Mouse (Mus musculus) MN1 (cell line): Measurements from ENCODE around the gene Esp22.
"Not testable (repeated sequence)": the region's sequence is repeated elsewhere in the genome, so short reads cannot be mapped to it uniquely, and the experiment has no call there.

ENCODE experiments used
- DNase-seq: peaks from one replicate; pipeline ENCODE4 v3.0.0-alpha.2; 2016; ENCODE audit warnings: low spot score

The Esp22 gene

DNA sequence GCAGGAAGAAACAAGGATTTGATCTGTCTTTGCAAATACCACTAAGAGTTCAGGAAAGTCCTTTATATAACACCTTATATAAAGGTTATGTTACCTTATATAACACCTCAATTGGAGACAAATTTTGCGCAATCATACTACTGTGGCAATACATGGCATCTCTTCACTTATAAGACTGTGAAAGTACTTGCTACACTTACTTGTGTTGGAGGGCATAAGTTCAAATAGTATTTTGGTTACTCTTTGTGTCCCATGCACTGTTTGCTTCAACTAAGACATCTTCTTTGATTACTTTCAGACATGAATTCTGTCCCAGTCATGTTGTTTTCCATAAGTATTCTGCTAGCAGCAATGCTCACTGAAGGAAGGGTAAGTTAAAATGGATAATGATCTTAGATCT, at the start of gene Esp22:
TSS of gene Esp22 (plus strand) at position 301 of the 400 bp plus-strand sequence.
- no peak for DNase-seq

DNA sequence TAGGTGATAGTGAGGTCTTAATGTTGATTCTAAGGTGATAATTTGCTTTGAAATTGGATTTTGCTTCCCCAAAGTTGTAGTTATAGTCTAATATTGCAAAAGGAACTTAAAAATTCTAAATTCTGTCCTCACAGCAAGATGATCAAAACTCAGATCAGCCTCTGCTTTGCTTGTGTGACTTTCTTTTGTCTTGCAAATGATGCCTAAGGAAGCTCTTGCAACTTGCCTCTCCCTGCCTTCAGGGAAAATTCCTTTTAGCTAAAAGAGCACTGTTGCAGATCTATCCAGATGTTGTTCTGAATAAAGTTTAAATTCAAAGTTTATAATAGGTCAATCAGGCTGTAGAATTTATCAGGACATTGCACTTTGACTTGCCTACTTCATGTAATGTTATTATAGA, 31.5 kb upstream of the Esp22 start:
- no peak for DNase-seq

DNA sequence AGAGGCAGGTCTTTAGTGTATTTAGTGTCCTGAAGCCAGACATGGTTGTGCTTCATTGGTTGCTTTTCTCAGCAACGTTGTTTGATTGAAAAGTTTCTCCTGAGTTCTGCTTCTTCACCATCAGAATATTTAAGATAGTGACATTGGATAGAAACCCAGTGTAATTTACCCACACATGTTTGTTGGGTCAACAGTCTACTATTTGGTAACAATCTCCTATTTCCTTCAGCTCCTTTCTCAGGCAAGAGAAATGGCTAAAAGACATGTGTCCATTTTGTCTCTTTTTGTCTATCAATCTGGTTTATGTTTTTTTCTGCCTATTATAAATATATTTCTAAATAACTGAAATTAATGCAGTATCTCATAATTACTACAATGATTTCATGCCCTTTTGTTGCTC, 18.2 kb upstream of the Esp22 start, which contains the start of gene Esp23:
TSS of gene Esp23 (minus strand) at position 101 of the 400 bp plus-strand sequence.
- DNase-seq: no peak

DNA sequence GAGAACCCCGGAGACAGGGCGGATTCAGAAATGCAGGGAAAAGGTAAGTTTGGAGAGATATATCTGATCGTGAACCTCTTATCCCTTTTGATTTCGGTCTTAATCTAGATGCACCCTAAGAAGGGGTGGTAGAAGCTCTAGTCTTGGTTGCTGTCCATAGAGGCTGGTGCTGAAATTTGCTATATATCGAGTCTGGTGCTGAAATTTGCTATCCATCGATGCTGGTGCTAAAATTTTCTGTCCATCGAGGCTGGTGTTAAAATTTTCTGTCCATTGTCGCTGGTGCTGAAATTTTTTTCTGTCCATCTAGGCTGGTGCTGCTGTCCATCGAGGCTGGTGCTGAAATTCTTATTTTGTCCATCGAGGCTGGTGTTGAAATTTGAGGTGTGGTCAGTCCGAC, 12.0 kb downstream of the Esp22 start:
- DNase-seq: not testable (repeated sequence)

DNA sequence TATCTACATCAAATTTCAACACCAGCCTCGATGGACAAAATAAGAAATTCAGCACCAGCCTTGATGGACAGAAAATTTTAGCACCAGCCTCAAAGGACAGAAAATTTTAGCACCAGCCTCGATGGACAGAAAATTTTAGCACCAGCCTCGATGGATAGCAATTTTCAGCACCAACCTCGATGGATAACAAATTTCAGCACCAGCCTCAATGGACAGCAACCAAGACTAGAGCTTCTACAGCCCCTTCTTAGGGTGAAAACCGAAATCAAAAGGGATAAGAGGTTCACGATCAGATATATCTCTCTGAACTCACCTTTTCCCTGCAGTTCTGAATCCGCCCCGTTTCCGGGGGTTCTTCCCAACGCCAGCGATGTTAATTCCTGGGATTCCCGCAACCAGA, 34.0 kb downstream of the Esp22 start:
- DNase-seq: not testable (repeated sequence)
